Mouse (Mus musculus): ENCODE measurements around the gene Trmt10c. TPM values are rescaled to one million over a fixed set of nuclear protein-coding genes. Genes with fewer than 3 reads are reported as not detected.
A peak's percentile ranks its signal among the peaks of the same experiment; 100 is the strongest.
"Not testable (repeated sequence)": the region's sequence is repeated elsewhere in the genome, so short reads cannot be mapped to it uniquely, and the experiment has no call there.

Gene Trmt10c
- 28.8 and 28.9 TPM in 2 replicates for polyA plus RNA-seq (2015; fragmentation: Nextera tagmentation; extraction: Ambion mirVana)

DNA sequence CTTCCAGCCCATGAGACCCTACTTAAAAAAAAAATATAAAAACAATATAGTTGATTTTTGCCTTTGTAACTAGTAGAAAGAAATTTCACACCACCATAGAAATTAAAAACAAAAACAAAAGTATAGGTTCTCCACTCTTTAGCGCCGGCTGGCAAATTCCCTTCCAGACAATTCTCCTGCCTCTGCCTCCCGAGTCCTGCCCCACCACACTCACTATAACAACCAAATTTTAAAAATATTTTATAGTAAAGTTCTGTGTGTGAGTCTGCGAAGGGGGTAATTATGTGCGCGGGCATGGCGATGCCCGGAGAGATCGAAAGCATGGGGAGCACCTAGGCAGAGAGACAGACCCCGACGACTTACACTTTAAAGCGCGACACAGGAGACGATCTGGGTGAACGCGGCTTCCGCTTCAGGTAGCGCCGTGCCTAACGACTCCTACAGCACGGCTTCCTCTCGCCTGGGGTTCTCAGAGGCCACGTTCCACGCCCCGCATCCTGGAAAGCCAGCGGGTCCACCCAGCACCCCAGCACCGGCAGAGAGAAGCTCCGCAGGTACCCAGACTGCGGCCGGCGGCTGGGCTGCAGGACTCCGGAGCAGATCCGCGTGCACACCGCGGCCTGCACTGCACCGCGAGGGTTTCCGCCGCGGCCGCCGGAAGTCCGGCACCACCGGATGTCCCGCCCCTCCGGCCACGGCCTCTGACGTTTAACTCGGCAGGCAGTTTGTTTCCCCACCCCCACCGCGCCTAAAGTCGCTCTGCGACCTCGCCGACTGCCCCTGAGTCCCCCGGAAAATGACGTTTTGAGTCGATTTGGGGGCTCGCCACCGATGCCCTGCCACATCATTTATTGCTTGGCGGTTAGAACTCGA, at the start of gene Trmt10c:
Gene Trmt10c (minus strand): TSS at position 682 of the 873 bp plus-strand sequence.
- peak within 1 kb of the TSS; percentile 65 for H3K4me2 ChIP-seq
- peak within 1 kb of the TSS; percentile 93 for H3K27ac ChIP-seq
- WGBS: under 1% methylated on average over 63 of the region's 63 CpGs
- H3K36me3 ChIP-seq: peaks cover 25% of the 10 kb centered on the region
- H3K4me3 ChIP-seq (replicated peaks): peak within 1 kb of the TSS; percentile 98
- no peaks in the 10 kb centered on the region for H3K27me3 ChIP-seq
- H3K9ac ChIP-seq: peak within 1 kb of the TSS; percentile 91
- H3K4me1 ChIP-seq: peaks cover 15% of the 10 kb centered on the region
- H3K9me3 ChIP-seq (replicated peaks): no peaks in the 10 kb centered on the region
- ATAC-seq (replicated peaks; ENCODE audit: low FRiP score): peak; percentile 100

GRCm38 (mm10) chr16:56086336-56086735, 48.7 kb upstream of the Trmt10c start:
- ATAC-seq (replicated peaks; ENCODE audit: low FRiP score): no peak
- no peaks in the 10 kb centered on the region for H3K27me3 ChIP-seq

GRCm38 (mm10) chr16:56081691-56082090, 44.1 kb upstream of the Trmt10c start:
- ATAC-seq (replicated peaks; ENCODE audit: low FRiP score): no peak
- Histone ChIP-seq H3K9ac (no peak overlapping the region), H3K27ac (no peak overlapping the region), H3K27me3 (no peaks in the 10 kb centered on the region), H3K9me3 (replicated peaks) (no peaks in the 10 kb centered on the region), H3K4me1 (peaks cover 3% of the 10 kb centered on the region; the same call in 1 of the 2 replicates), H3K4me2 (no peak overlapping the region), H3K4me3 (replicated peaks) (no peak overlapping the region), H3K36me3 (peaks cover 5% of the 10 kb centered on the region)
- 90% methylated on average over 4 of the region's 4 CpGs for WGBS

More at GRCm38 (mm10) chr16:56086336-56086735, 48.7 kb upstream of the Trmt10c start:
- WGBS: 91% methylated on average over 2 of the region's 2 CpGs
- H3K9me3 ChIP-seq (replicated peaks): no peaks in the 10 kb centered on the region
- peaks cover 17% of the 10 kb centered on the region for H3K36me3 ChIP-seq
- H3K4me2 ChIP-seq: no peak overlapping the region
- no peak overlapping the region for H3K9ac ChIP-seq
- no peaks in the 10 kb centered on the region for H3K4me1 ChIP-seq
- H3K27ac ChIP-seq: no peak overlapping the region
- no peak overlapping the region for H3K4me3 ChIP-seq (replicated peaks)

DNA sequence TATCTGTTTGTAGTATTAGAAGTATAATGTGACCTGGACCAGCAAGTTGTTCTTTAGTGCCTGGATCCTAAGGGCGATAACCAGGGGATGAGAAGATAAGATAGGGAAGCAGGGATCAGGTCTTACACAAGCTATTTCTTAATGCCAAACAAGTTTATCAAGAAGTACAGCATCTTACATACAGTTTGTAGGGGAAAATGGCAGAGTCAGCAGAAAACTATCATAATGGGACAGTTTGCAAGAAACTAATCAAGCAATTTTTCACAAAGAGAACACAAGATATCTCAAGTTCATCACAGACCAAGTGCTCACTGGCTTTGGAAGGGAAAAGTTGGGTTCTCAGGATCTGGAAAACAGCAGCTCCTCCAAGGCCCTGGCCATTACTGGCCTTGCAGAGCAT, 41.8 kb upstream of the Trmt10c start:
- no peak overlapping the region for H3K4me2 ChIP-seq
- H3K4me3 ChIP-seq (replicated peaks): no peak overlapping the region
- peaks cover 8% of the 10 kb centered on the region for H3K4me1 ChIP-seq
- H3K36me3 ChIP-seq: no peaks in the 10 kb centered on the region; the same call in 1 of the 2 replicates
- no peak overlapping the region for H3K27ac ChIP-seq
- no peaks in the 10 kb centered on the region for H3K9me3 ChIP-seq (replicated peaks)
- no peaks in the 10 kb centered on the region for H3K27me3 ChIP-seq
- WGBS: 94% methylated on average over 1 of the region's 1 CpGs
- no peak overlapping the region for H3K9ac ChIP-seq
- no peak for ATAC-seq (replicated peaks; ENCODE audit: low FRiP score)

GRCm38 (mm10) chr16:56076121-56076869, 38.7 kb upstream of the Trmt10c start:
- Histone ChIP-seq H3K4me1 (peaks cover 8% of the 10 kb centered on the region), H3K27me3 (no peaks in the 10 kb centered on the region), H3K4me3 (replicated peaks) (peak overlapping the region; percentile 73), H3K27ac (peak overlapping the region; percentile 96), H3K9ac (peak overlapping the region; percentile 67), H3K4me2 (peak overlapping the region; percentile 58), H3K36me3 (no peaks in the 10 kb centered on the region), H3K9me3 (replicated peaks) (no peaks in the 10 kb centered on the region)
- 13% methylated on average over 11 of the region's 11 CpGs for WGBS
- no peak for ATAC-seq (replicated peaks; ENCODE audit: low FRiP score)

- H3K9ac ChIP-seq: peak overlapping the region; percentile 67
- WGBS: 0% methylated on average over 59 of the region's 66 CpGs
Measured at GRCm38 (mm10) chr16:56075222-56076111, 37.8 kb upstream of the Trmt10c start.

GRCm38 (mm10) chr16:56074565-56074964, 36.9 kb upstream of the Trmt10c start:
- no peak overlapping the region for H3K9ac ChIP-seq
- no peak overlapping the region for H3K4me2 ChIP-seq
- WGBS: 76% methylated on average over 5 of the region's 5 CpGs
- no peaks in the 10 kb centered on the region for H3K9me3 ChIP-seq (replicated peaks)
- H3K4me1 ChIP-seq: peaks cover 8% of the 10 kb centered on the region
- no peaks in the 10 kb centered on the region for H3K27me3 ChIP-seq
- H3K27ac ChIP-seq: 0 out of 2 replicates have a peak overlapping the region, but pooled peaks have one; percentile 32
- ATAC-seq (replicated peaks; ENCODE audit: low FRiP score): no peak
- no peak overlapping the region for H3K4me3 ChIP-seq (replicated peaks)
- H3K36me3 ChIP-seq: no peaks in the 10 kb centered on the region

More at GRCm38 (mm10) chr16:56075222-56076111, 37.8 kb upstream of the Trmt10c start:
- ATAC-seq (replicated peaks; ENCODE audit: low FRiP score): peak; percentile 92
- Histone ChIP-seq H3K27ac (peak overlapping the region; percentile 96), H3K4me1 (peaks cover 8% of the 10 kb centered on the region), H3K4me2 (peak overlapping the region; percentile 58), H3K4me3 (replicated peaks) (peak overlapping the region; percentile 73), H3K36me3 (no peaks in the 10 kb centered on the region), H3K27me3 (no peaks in the 10 kb centered on the region), H3K9me3 (replicated peaks) (no peaks in the 10 kb centered on the region)

- Histone ChIP-seq H3K9me3 (replicated peaks) (no peaks in the 10 kb centered on the region), H3K27ac (no peak overlapping the region), H3K4me1 (peaks cover 8% of the 10 kb centered on the region), H3K9ac (no peak overlapping the region), H3K4me3 (replicated peaks) (no peak overlapping the region), H3K4me2 (no peak overlapping the region), H3K36me3 (no peaks in the 10 kb centered on the region), H3K27me3 (no peaks in the 10 kb centered on the region)
- 91% methylated on average over 1 of the region's 1 CpGs for WGBS
- no peak for ATAC-seq (replicated peaks; ENCODE audit: low FRiP score)
Measured at GRCm38 (mm10) chr16:56074122-56074521, 36.5 kb upstream of the Trmt10c start.

- not testable (repeated sequence) for H3K9ac ChIP-seq; H3K9me3 ChIP-seq (replicated peaks); ATAC-seq (replicated peaks; ENCODE audit: low FRiP score); H3K4me2 ChIP-seq; H3K4me3 ChIP-seq (replicated peaks); H3K36me3 ChIP-seq; H3K27ac ChIP-seq; H3K4me1 ChIP-seq; H3K27me3 ChIP-seq
- WGBS: 89% methylated on average over 6 of the region's 6 CpGs
Measured at GRCm38 (mm10) chr16:56073150-56073549, 35.5 kb upstream of the Trmt10c start.

GRCm38 (mm10) chr16:56072533-56072932, 34.9 kb upstream of the Trmt10c start:
- H3K36me3 ChIP-seq: no peaks in the 10 kb centered on the region
- H3K27ac ChIP-seq: no peak overlapping the region
- no peak overlapping the region for H3K4me2 ChIP-seq
- no peaks in the 10 kb centered on the region for H3K9me3 ChIP-seq (replicated peaks)
- H3K4me1 ChIP-seq: peaks cover 8% of the 10 kb centered on the region
- H3K27me3 ChIP-seq: no peaks in the 10 kb centered on the region; the same call in 1 of the 2 replicates
- H3K9ac ChIP-seq: no peak overlapping the region
- whole genome bisulfite sequencing: 70% methylated on average over 6 of the region's 6 CpGs
- no peak for ATAC-seq (replicated peaks; ENCODE audit: low FRiP score)
- H3K4me3 ChIP-seq (replicated peaks): no peak overlapping the region

Measured in kidney, embryonic 15.5 days (tissue).